Mouse (Mus musculus) testis, adult 2 months (tissue): ENCODE results near the gene Gcdh.

ENCODE experiments used
- CTCF ChIP-seq: fragments of 200-500 bp; IDR thresholded peaks from 2 replicates; pipeline ENCODE4 v1.5.1; 2012; ENCODE audit warnings: low read depth, mild to moderate bottlenecking, inconsistent platforms, low read length, moderate library complexity; ENCODE audit not compliant: control insufficient read depth, insufficient read depth, insufficient replicate concordance
- POLR2A ChIP-seq: fragments of 200-500 bp; IDR thresholded peaks from 2 replicates; pipeline ENCODE4 v1.6.1; 2012; ENCODE audit warnings: low read depth, mild to moderate bottlenecking, inconsistent platforms, low read length, moderate library complexity; ENCODE audit not compliant: control insufficient read depth

DNA sequence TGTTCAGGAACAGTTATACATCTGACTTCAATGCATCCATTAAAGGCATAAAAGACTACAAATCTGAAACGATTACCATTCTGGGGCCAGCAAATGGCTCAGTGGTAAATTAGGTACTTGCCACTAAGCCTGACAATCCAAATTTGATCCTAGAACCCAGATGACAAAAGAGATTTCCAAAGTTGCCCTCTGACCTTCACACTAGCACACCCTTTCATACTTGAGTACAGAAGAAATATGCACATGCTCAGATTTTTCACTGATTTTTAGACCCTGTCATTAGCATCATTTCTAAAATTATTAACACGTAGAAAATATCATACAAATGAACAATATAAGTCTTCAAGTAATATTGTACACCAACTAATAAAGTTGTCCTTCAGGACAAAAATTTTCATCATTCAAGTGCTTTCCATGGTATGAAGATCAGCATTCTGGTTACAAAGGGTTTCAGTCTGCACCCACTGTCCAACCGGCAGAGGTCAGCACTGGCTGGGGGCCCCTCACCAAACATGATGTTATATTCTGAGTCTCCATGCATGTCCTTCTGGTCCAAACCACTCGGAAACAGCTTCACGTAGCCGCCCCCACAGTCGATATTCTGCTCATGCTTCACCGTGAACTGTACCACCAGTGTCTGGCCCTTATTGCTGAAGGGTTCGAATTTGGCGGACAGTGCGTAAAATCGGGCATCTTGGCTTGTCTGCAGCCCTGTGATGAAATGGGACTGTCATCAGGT lies 48.2 kb downstream of the Gcdh start:
- TF ChIP-seq POLR2A (no peak), CTCF (no peak; the same call in 1 of the 2 replicates)
